Mouse (Mus musculus) stomach, embryonic 14.5 days (tissue): Measurements from ENCODE around the gene Entr1. TPM values are rescaled to one million over a fixed set of nuclear protein-coding genes. Genes with fewer than 3 reads are reported as not detected.

Experiments
- ATAC-seq: fragments of 200-750 bp; cut with Nextera tagmentation; 2 replicates; pipeline ENCODE4 v1.8.0; 2017; ENCODE audit warnings: low read depth, moderate TSS enrichment; ENCODE audit not compliant: insufficient number of reproducible peaks, insufficient read depth, low FRiP score
- H3K27ac ChIP-seq: fragments of 300-500 bp; sonication (generic); 2 replicates; pipeline ENCODE4 v1.5.1; 2014; ENCODE audit warnings: mild to moderate bottlenecking, low read length, moderate library complexity, mixed read lengths
- H3K27me3 ChIP-seq: fragments of 300-500 bp; sonication (generic); 2 replicates; pipeline ENCODE4 v1.6.1; 2014; ENCODE audit warnings: low read length, control low read depth, mixed read lengths; ENCODE audit not compliant: control insufficient read depth, insufficient read depth
- H3K36me3 ChIP-seq: fragments of 300-500 bp; sonication (generic); 2 replicates; pipeline ENCODE4 v1.6.1; 2014; ENCODE audit warnings: mild to moderate bottlenecking, control low read depth, low read length, moderate library complexity, mixed read lengths; ENCODE audit not compliant: control insufficient read depth, insufficient read depth
- H3K4me1 ChIP-seq: fragments of 300-500 bp; sonication (generic); 2 replicates; pipeline ENCODE4 v1.6.1; 2014; ENCODE audit warnings: low read length, control low read depth, mixed read lengths; ENCODE audit not compliant: control insufficient read depth, insufficient read depth
- H3K4me2 ChIP-seq: fragments of 300-500 bp; sonication (generic); replicated peaks from 2 replicates; pipeline ENCODE4 v1.6.1; 2014; ENCODE audit warnings: low read depth, low read length, control low read depth
- H3K4me3 ChIP-seq: fragments of 300-500 bp; sonication (generic); 2 replicates; pipeline ENCODE4 v1.5.1; 2014; ENCODE audit warnings: low read depth, low read length, control low read depth
- H3K9ac ChIP-seq: fragments of 300-500 bp; sonication (generic); replicated peaks from 2 replicates; pipeline ENCODE4 v1.6.1; 2014; ENCODE audit warnings: low read depth, mild to moderate bottlenecking, control low read depth, low read length, moderate library complexity, mixed read lengths
- H3K9me3 ChIP-seq: fragments of 300-500 bp; sonication (generic); 2 replicates; pipeline ENCODE4 v1.6.1; 2016; ENCODE audit warnings: low read depth, low read length, control low read depth; ENCODE audit not compliant: control insufficient read depth
- WGBS: fragments of 180-500 bp; shearing (Covaris S2); extraction: QIAGEN DNeasy Blood & Tissue Kit; methylation state at CpG from one replicate; pipeline ENCODE4 v1.1.7; 2014; 5-methylcytosine and 5-hydroxymethylcytosine counted together
- polyA plus RNA-seq: library from polyadenylated mRNA; unstranded; fragments of >200 nt; fragmentation: Nextera tagmentation; extraction: Ambion mirVana; gene quantifications from 2 replicates; pipeline ENCODE4 v1.2.1, GENCODE M21; 2014

Gene Entr1
- polyA plus RNA-seq, 1 experiment from 2014 or later: 102 TPM

- H3K9ac ChIP-seq: no peak overlapping the region
- H3K9me3 ChIP-seq: no peaks in the 10 kb centered on the region
- H3K4me3 ChIP-seq: no peak overlapping the region
- 91% methylated on average over 1 of the region's 1 CpGs for WGBS
- peaks cover 87% of the 10 kb centered on the region for H3K36me3 ChIP-seq
- H3K27ac ChIP-seq: no peak overlapping the region
- no peaks in the 10 kb centered on the region for H3K27me3 ChIP-seq
- no peak overlapping the region for H3K4me2 ChIP-seq
- ATAC-seq: no peak
- H3K4me1 ChIP-seq: no peaks in the 10 kb centered on the region
Measured at GRCm38 (mm10) chr2:26418120-26418519, 29.0 kb upstream of the Entr1 start.

DNA sequence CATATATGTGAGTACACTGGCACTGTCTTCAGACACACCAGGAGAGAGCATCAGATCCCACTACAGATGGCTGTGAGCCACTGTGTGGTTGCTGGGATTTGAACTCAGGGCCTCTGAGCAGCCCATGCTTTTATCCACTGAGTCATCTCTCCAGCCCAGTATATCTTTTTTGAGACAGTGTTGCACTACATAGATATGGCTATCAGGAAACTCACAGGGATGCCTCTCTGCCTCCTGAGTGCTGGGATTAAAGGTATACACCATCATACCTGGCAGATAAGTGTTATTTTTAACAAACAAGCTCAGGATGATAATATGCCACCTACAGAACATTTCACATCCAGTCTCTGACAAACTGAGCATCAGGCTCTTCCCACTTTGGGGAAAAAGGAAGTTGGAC lies 27.9 kb upstream of the Entr1 start:
- Histone ChIP-seq H3K27me3 (no peaks in the 10 kb centered on the region), H3K9ac (no peak overlapping the region), H3K4me3 (no peak overlapping the region), H3K9me3 (no peaks in the 10 kb centered on the region), H3K4me1 (no peaks in the 10 kb centered on the region), H3K4me2 (no peak overlapping the region), H3K36me3 (peaks cover 84% of the 10 kb centered on the region), H3K27ac (no peak overlapping the region)
- no peak for ATAC-seq

DNA sequence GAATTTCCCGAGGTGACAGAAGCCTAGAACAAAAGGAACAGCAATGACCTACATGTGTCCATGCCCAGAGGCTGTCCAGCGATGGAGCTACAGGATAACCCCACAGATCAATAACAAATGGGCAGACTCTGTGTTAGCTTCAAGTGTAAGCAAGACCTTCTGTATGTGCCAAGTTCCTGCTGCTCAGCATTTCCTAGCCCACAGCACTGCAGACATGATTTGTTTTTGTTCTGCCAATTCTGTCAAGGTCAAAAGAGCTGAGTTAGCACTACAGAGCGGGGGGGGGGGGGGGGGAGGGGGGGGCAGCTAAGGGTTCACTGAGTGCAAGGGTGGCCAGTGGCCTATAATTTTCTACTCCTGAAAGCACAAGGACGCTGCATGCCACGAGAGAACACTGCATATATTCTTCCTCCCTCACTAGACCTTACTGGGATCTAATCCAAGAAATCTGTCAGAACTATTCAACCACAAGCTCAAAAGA lies 21.9 kb upstream of the Entr1 start:
- Histone ChIP-seq H3K27ac (no peak overlapping the region), H3K4me1 (peaks cover 15% of the 10 kb centered on the region), H3K36me3 (peaks cover 39% of the 10 kb centered on the region), H3K4me2 (no peak overlapping the region), H3K9me3 (no peaks in the 10 kb centered on the region), H3K27me3 (no peaks in the 10 kb centered on the region), H3K4me3 (no peak overlapping the region), H3K9ac (no peak overlapping the region)
- WGBS: 65% methylated on average over 4 of the region's 5 CpGs
- ATAC-seq: no peak

- no peaks in the 10 kb centered on the region for H3K9me3 ChIP-seq
- WGBS: 81% methylated on average over 5 of the region's 5 CpGs
- H3K9ac ChIP-seq: no peak overlapping the region
- no peak for ATAC-seq
- peaks cover 30% of the 10 kb centered on the region for H3K36me3 ChIP-seq
- no peak overlapping the region for H3K4me3 ChIP-seq
- peaks cover 15% of the 10 kb centered on the region for H3K4me1 ChIP-seq
- no peak overlapping the region for H3K4me2 ChIP-seq
- no peaks in the 10 kb centered on the region for H3K27me3 ChIP-seq
- H3K27ac ChIP-seq: no peak overlapping the region
Measured at GRCm38 (mm10) chr2:26410091-26410490, 21.0 kb upstream of the Entr1 start.

GRCm38 (mm10) chr2:26409362-26409761 lies 20.2 kb upstream of the Entr1 start:
- no peaks in the 10 kb centered on the region for H3K27me3 ChIP-seq
- no peak overlapping the region for H3K9ac ChIP-seq
- no peak overlapping the region for H3K4me3 ChIP-seq
- no peaks in the 10 kb centered on the region for H3K9me3 ChIP-seq
- WGBS: 61% methylated on average over 3 of the region's 3 CpGs
- ATAC-seq: 0 out of 2 replicates have a peak, but pooled peaks have one; percentile 12
- H3K27ac ChIP-seq: no peak overlapping the region; the same call in 1 of the 2 replicates
- peaks cover 15% of the 10 kb centered on the region for H3K4me1 ChIP-seq
- H3K36me3 ChIP-seq: peaks cover 24% of the 10 kb centered on the region
- no peak overlapping the region for H3K4me2 ChIP-seq

- Histone ChIP-seq H3K4me3 (peak within 1 kb of the TSS; percentile 94), H3K4me1 (peaks cover 15% of the 10 kb centered on the region), H3K4me2 (peak within 1 kb of the TSS; percentile 93), H3K9me3 (no peaks in the 10 kb centered on the region), H3K27me3 (no peaks in the 10 kb centered on the region), H3K36me3 (peaks cover 18% of the 10 kb centered on the region), H3K27ac (peak within 1 kb of the TSS; percentile 71; the same call in 1 of the 2 replicates), H3K9ac (peak within 1 kb of the TSS; percentile 82)
- under 1% methylated on average over 57 of the region's 57 CpGs for WGBS
- ATAC-seq: peak; percentile 95
Measured at GRCm38 (mm10) chr2:26408515-26409356, 19.6 kb upstream of the Entr1 start, which contains the start of gene Inpp5e. Inpp5e (minus strand) TSS chr2:26409203.

- Histone ChIP-seq H3K4me2 (no peak overlapping the region), H3K9ac (no peak overlapping the region), H3K27me3 (no peaks in the 10 kb centered on the region), H3K9me3 (no peaks in the 10 kb centered on the region), H3K36me3 (peaks cover 38% of the 10 kb centered on the region), H3K4me1 (peaks cover 13% of the 10 kb centered on the region), H3K4me3 (no peak overlapping the region), H3K27ac (no peak overlapping the region)
- no peak for ATAC-seq
- WGBS: 68% methylated on average over 8 of the region's 8 CpGs
Measured at GRCm38 (mm10) chr2:26403306-26403705, 14.2 kb upstream of the Entr1 start.

- ATAC-seq: no peak
- Histone ChIP-seq H3K9me3 (no peaks in the 10 kb centered on the region), H3K27me3 (no peaks in the 10 kb centered on the region), H3K36me3 (peaks cover 45% of the 10 kb centered on the region), H3K9ac (no peak overlapping the region), H3K4me1 (peaks cover 3% of the 10 kb centered on the region; the same call in 1 of the 2 replicates), H3K4me3 (no peak overlapping the region), H3K27ac (no peak overlapping the region), H3K4me2 (no peak overlapping the region)
- 89% methylated on average over 1 of the region's 1 CpGs for WGBS
Measured at GRCm38 (mm10) chr2:26402265-26402664, 13.1 kb upstream of the Entr1 start.
